Mouse (Mus musculus) MEL (cell line): ENCODE data around the gene Ddx27. TPM values are rescaled to one million over a fixed set of nuclear protein-coding genes. Genes with fewer than 3 reads are reported as not detected.

Experiments used
- DNase-seq: peaks from one replicate; pipeline ENCODE4 v3.0.0; 2011; ENCODE audit warnings: low read depth, low spot score
- H3K27ac ChIP-seq: 2 replicates; pipeline ENCODE4 v1.5.1; 2012; ENCODE audit warnings: low read depth, mild to moderate bottlenecking, control low read depth, low read length, moderate library complexity; ENCODE audit not compliant: control insufficient read depth
- H3K27me3 ChIP-seq, 2 experiments: fragments of 150-350 bp in 1 of 2; sonication (generic) in 1 of 2; 2 replicates each; pipeline ENCODE4 v1.6.1; 2012; ENCODE audit warnings: low read length in 2 of 2, mild to moderate bottlenecking in 2 of 2, improper control_type of control experiment in 1 of 2, moderate library complexity in 1 of 2; ENCODE audit not compliant: insufficient read depth in 2 of 2, control insufficient read depth in 1 of 2
- H3K36me3 ChIP-seq, 2 experiments: 2 replicates each; pipeline ENCODE4 v1.6.1; 2012 to 2014; ENCODE audit warnings: low read length in 2 of 2, improper control_type of control experiment in 1 of 2, inconsistent platforms in 1 of 2, mild to moderate bottlenecking in 1 of 2; ENCODE audit not compliant: insufficient read depth in 2 of 2, control insufficient read depth in 1 of 2
- H3K4me1 ChIP-seq, 2 experiments: fragments of 150-350 bp in 1 of 2; sonication (generic) in 1 of 2; 2 replicates each; pipeline ENCODE4 v1.6.1; 2012; ENCODE audit warnings: low read length in 2 of 2, improper control_type of control experiment in 1 of 2, mild to moderate bottlenecking in 1 of 2; ENCODE audit not compliant: insufficient read depth in 2 of 2, control insufficient read depth in 1 of 2
- H3K4me3 ChIP-seq, 2 experiments: fragments of 150-350 bp in 1 of 2; sonication (generic) in 1 of 2; 2 replicates each; pipeline ENCODE4 v1.5.1; 2012; ENCODE audit warnings: low read depth in 2 of 2, low read length in 2 of 2, mild to moderate bottlenecking in 2 of 2, moderate library complexity in 2 of 2, control low read depth in 1 of 2, improper control_type of control experiment in 1 of 2; ENCODE audit not compliant: control insufficient read depth in 1 of 2, insufficient read depth in 1 of 2
- H3K79me2 ChIP-seq: 2 replicates; pipeline ENCODE4 v1.6.1; 2012; ENCODE audit warnings: mild to moderate bottlenecking, low read length, moderate library complexity; ENCODE audit not compliant: control insufficient read depth, poor library complexity, insufficient read depth
- H3K9ac ChIP-seq: 2 replicates; pipeline ENCODE4 v1.6.1; 2012; ENCODE audit warnings: low read depth, mild to moderate bottlenecking, control low read depth, low read length, moderate library complexity; ENCODE audit not compliant: control insufficient read depth, poor library complexity, severe bottlenecking
- H3K9me3 ChIP-seq: fragments of 150-350 bp; sonication (generic); replicated peaks from 2 replicates; pipeline ENCODE4 v1.6.1; 2012; ENCODE audit warnings: mild to moderate bottlenecking, low read length, improper control_type of control experiment, moderate library complexity; ENCODE audit not compliant: insufficient read depth
- CHD2 ChIP-seq: IDR thresholded peaks from 2 replicates; pipeline ENCODE4 v1.6.1; 2011; ENCODE audit warnings: low read length, improper control_type of control experiment
- E2F4 ChIP-seq: IDR thresholded peaks from 2 replicates; pipeline ENCODE4 v1.6.1; 2011; ENCODE audit warnings: low read depth, low read length, improper control_type of control experiment, borderline replicate concordance
- JUND ChIP-seq: IDR thresholded peaks from 2 replicates; pipeline ENCODE4 v1.6.1; 2011; ENCODE audit warnings: low read depth, mild to moderate bottlenecking, improper control_type of control experiment, low read length
- KAT2A ChIP-seq: conservative IDR thresholded peaks from 2 replicates; pipeline ENCODE4 v1.6.1; 2012; ENCODE audit warnings: low read depth, low read length, improper control_type of control experiment, inconsistent platforms
- MAX ChIP-seq: IDR thresholded peaks from 2 replicates; pipeline ENCODE4 v1.6.1; 2011; ENCODE audit warnings: low read length, improper control_type of control experiment
- MEF2A ChIP-seq: IDR thresholded peaks from 2 replicates; pipeline ENCODE4 v1.6.1; 2014; ENCODE audit warnings: low read depth, mild to moderate bottlenecking, inconsistent platforms, low read length, improper control_type of control experiment; ENCODE audit not compliant: poor library complexity, insufficient replicate concordance, severe bottlenecking; ENCODE audit errors: extremely low read depth
- MXI1 ChIP-seq: IDR thresholded peaks from 2 replicates; pipeline ENCODE4 v1.6.1; 2011; ENCODE audit warnings: mild to moderate bottlenecking, low read depth, low read length, improper control_type of control experiment
- MYB ChIP-seq: IDR thresholded peaks from 2 replicates; pipeline ENCODE4 v1.6.1; 2011; ENCODE audit warnings: mild to moderate bottlenecking, low read depth, low read length, improper control_type of control experiment
- MYC ChIP-seq: IDR thresholded peaks from 2 replicates; pipeline ENCODE4 v1.6.1; 2011; ENCODE audit warnings: low read depth, mild to moderate bottlenecking, low read length, improper control_type of control experiment, moderate library complexity
- NELFE ChIP-seq: IDR thresholded peaks from 2 replicates; pipeline ENCODE4 v1.6.1; 2011; ENCODE audit warnings: low read depth, low read length, improper control_type of control experiment
- POLR2A ChIP-seq, 2 experiments: IDR thresholded peaks; 2 replicates each; pipeline ENCODE4 v1.6.1; 2011 to 2012; ENCODE audit warnings: low read length in 2 of 2, mild to moderate bottlenecking in 2 of 2, control low read depth in 1 of 2, improper control_type of control experiment in 1 of 2, low read depth in 1 of 2, moderate library complexity in 1 of 2; ENCODE audit not compliant: control insufficient read depth in 1 of 2, insufficient read depth in 1 of 2, poor library complexity in 1 of 2
- SIN3A ChIP-seq: IDR thresholded peaks from 2 replicates; pipeline ENCODE4 v1.6.1; 2012; ENCODE audit warnings: low read length, improper control_type of control experiment, inconsistent platforms
- SMC3 ChIP-seq: IDR thresholded peaks from 2 replicates; pipeline ENCODE4 v1.6.1; 2011; ENCODE audit warnings: low read depth, low read length, improper control_type of control experiment
- TAL1 ChIP-seq: IDR thresholded peaks from 2 replicates; pipeline ENCODE4 v1.6.1; 2012; ENCODE audit warnings: mild to moderate bottlenecking, inconsistent platforms, low read length, moderate library complexity, mixed read lengths
- TCF12 ChIP-seq: IDR thresholded peaks from 2 replicates; pipeline ENCODE4 v1.6.1; 2014; ENCODE audit warnings: low read depth, mild to moderate bottlenecking, inconsistent platforms, low read length, improper control_type of control experiment, moderate library complexity
- USF2 ChIP-seq, 2 experiments: IDR thresholded peaks; 2 replicates each; pipeline ENCODE4 v1.6.1; 2011 to 2012; ENCODE audit warnings: improper control_type of control experiment in 2 of 2, low read length in 2 of 2, borderline replicate concordance in 1 of 2, inconsistent platforms in 1 of 2, low read depth in 1 of 2, mild to moderate bottlenecking in 1 of 2; ENCODE audit not compliant: insufficient read depth in 1 of 2
- ZMIZ1 ChIP-seq: IDR thresholded peaks from 2 replicates; pipeline ENCODE4 v1.6.1; 2012; ENCODE audit warnings: low read depth, mild to moderate bottlenecking, inconsistent platforms, low read length, improper control_type of control experiment, moderate library complexity
- polyA plus RNA-seq, 2 experiments: library from polyadenylated mRNA; stranded (reverse) in 1 of 2; unstranded in 1 of 2; fragments of >175 nt in 1 of 2; fragments of >200 nt in 1 of 2; gene quantifications; 2 replicates each; pipeline versions ENCODE4 v1.2.1 to v1.2.4; 2012; ENCODE audit warnings: low replicate concordance in 2 of 2, low read depth in 1 of 2; ENCODE audit not compliant: insufficient read length in 2 of 2, insufficient read depth in 1 of 2, missing spikeins in 1 of 2
- total RNA-seq: library from RNA; depleted of rRNA; stranded (reverse); fragments of 300-350 nt; gene quantifications from 2 replicates; pipeline ENCODE4 v1.2.3, GENCODE M21; 2012

Ddx27 gene
- total and polyA plus RNA-seq, 3 experiments: 61.7 to 181 (median 143) TPM

GRCm38 (mm10) chr2:167009483-167009882 is 5.5 kb upstream of the Ddx27 start:
- H3K9ac ChIP-seq: no peak overlapping the region
- DNase-seq: no peak
- no peak overlapping the region for H3K27ac ChIP-seq
- no peaks in the 10 kb centered on the region; a peak in 1 of 4 replicates for H3K4me1 ChIP-seq
- H3K9me3 ChIP-seq: no peaks in the 10 kb centered on the region
- no peaks in the 10 kb centered on the region for H3K36me3 ChIP-seq
- H3K79me2 ChIP-seq: no peaks in the 10 kb centered on the region
- no peak overlapping the region for H3K4me3 ChIP-seq
- TF ChIP-seq USF2 (IDR thresholded peaks at IDR 0.05; ENCODE audit: borderline replicate concordance in 1 of 2, insufficient read depth in 1 of 2, low read depth in 1 of 2, low read length in 2 of 2) (no peak), MAX (no peak), CHD2 (no peak), MYB (no peak), MXI1 (no peak)
- peaks cover 2 to 3% of the 10 kb centered on the region in 2 experiments; a peak in 1 of 4 replicates for H3K27me3 ChIP-seq

GRCm38 (mm10) chr2:167010546-167010945 is 4.4 kb upstream of the Ddx27 start:
- peaks cover 5% of the 10 kb centered on the region for H3K79me2 ChIP-seq
- DNase-seq: no peak
- no peak overlapping the region for H3K4me3 ChIP-seq
- no peaks in the 10 kb centered on the region; a peak in 1 of 4 replicates for H3K4me1 ChIP-seq
- H3K27me3 ChIP-seq: peaks cover 2 to 3% of the 10 kb centered on the region in 2 experiments; a peak in 1 of 4 replicates
- no peaks in the 10 kb centered on the region for H3K36me3 ChIP-seq
- H3K27ac ChIP-seq: no peak overlapping the region
- TF ChIP-seq KAT2A (no peak), NELFE (no peak), POLR2A (IDR thresholded peaks at IDR 0.05; ENCODE audit: control insufficient read depth in 1 of 2, insufficient read depth in 1 of 2, low read depth in 1 of 2, low read length in 2 of 2, poor library complexity in 1 of 2) (no peak), TCF12 (no peak), SIN3A (no peak), MEF2A (no peak), E2F4 (no peak), MXI1 (no peak)
- no peaks in the 10 kb centered on the region for H3K9me3 ChIP-seq
- no peak overlapping the region for H3K9ac ChIP-seq

- Histone ChIP-seq H3K27me3 (no peaks in the 10 kb centered on the region), H3K79me2 (peaks cover 30% of the 10 kb centered on the region), H3K9ac (peak overlapping the region; percentile 83), H3K4me1 (peaks cover 4 to 9% of the 10 kb centered on the region in 2 experiments), H3K4me3 (peak overlapping the region; percentile 80 to 81), H3K9me3 (no peaks in the 10 kb centered on the region), H3K27ac (0 out of 2 replicates have a peak overlapping the region, but pooled peaks have one; percentile 8), H3K36me3 (peaks cover 5 to 8% of the 10 kb centered on the region in 2 experiments; a peak in 3 of 4 replicates)
- DNase-seq: no peak
- TF ChIP-seq JUND: no peak
- 0 out of 2 replicates have a peak, but pooled peaks have one; percentile 2 for TF ChIP-seq SMC3
- no peak for TF ChIP-seq TAL1
- peak; percentile 14; the same call in 1 of the 2 replicates for TF ChIP-seq SIN3A
- no peak for TF ChIP-seq CHD2
- TF ChIP-seq MYC: peak; percentile 14; the same call in 1 of the 2 replicates
- TF ChIP-seq ZMIZ1: no peak
- no peak for TF ChIP-seq MYB
- no peak for TF ChIP-seq MXI1
- TF ChIP-seq POLR2A (IDR thresholded peaks at IDR 0.05; ENCODE audit: control insufficient read depth in 1 of 2, insufficient read depth in 1 of 2, low read depth in 1 of 2, low read length in 2 of 2, poor library complexity in 1 of 2): no peak; a peak in 1 of 4 replicates
Observed at GRCm38 (mm10) chr2:167015382-167015718, 357 bp downstream of the Ddx27 start.
